Mouse (Mus musculus) lung, embryonic 15.5 days (tissue): Measurements from ENCODE around the gene Gtpbp4. TPM values are rescaled to one million over a fixed set of nuclear protein-coding genes. Genes with fewer than 3 reads are reported as not detected.

Experiments used
- ATAC-seq: fragments of 200-750 bp; cut with Nextera tagmentation; 2 replicates; pipeline ENCODE4 v1.8.0; 2017; ENCODE audit warnings: moderate number of reproducible peaks, borderline replicate concordance; ENCODE audit not compliant: low FRiP score, low TSS enrichment; ENCODE audit errors: extremely low read depth
- H3K27ac ChIP-seq: fragments of 300-500 bp; sonication (generic); 2 replicates; pipeline ENCODE4 v1.5.1; 2015; ENCODE audit warnings: moderate library complexity, mild to moderate bottlenecking, inconsistent platforms
- H3K27me3 ChIP-seq: fragments of 300-500 bp; sonication (generic); 2 replicates; pipeline ENCODE4 v1.6.1; 2015; ENCODE audit warnings: inconsistent platforms
- H3K36me3 ChIP-seq: fragments of 300-500 bp; sonication (generic); 2 replicates; pipeline ENCODE4 v1.6.1; 2015; ENCODE audit warnings: inconsistent platforms
- H3K4me1 ChIP-seq: fragments of 300-500 bp; sonication (generic); 2 replicates; pipeline ENCODE4 v1.6.1; 2015; ENCODE audit warnings: inconsistent platforms
- H3K4me2 ChIP-seq: fragments of 300-500 bp; sonication (generic); 2 replicates; pipeline ENCODE4 v1.6.1; 2015; ENCODE audit warnings: inconsistent platforms, mild to moderate bottlenecking, moderate library complexity
- H3K4me3 ChIP-seq: fragments of 300-500 bp; sonication (generic); 2 replicates; pipeline ENCODE4 v1.5.1; 2015; ENCODE audit warnings: mild to moderate bottlenecking, inconsistent platforms
- H3K9ac ChIP-seq: fragments of 300-500 bp; sonication (generic); 2 replicates; pipeline ENCODE4 v1.6.1; 2015; ENCODE audit warnings: inconsistent platforms
- H3K9me3 ChIP-seq: fragments of 300-500 bp; sonication (generic); 2 replicates; pipeline ENCODE4 v1.6.1; 2016; ENCODE audit warnings: inconsistent platforms
- WGBS: fragments of 180-500 bp; shearing (Covaris S2); methylation state at CpG from one replicate; pipeline ENCODE4 v1.1.7; 2015; 5-methylcytosine and 5-hydroxymethylcytosine counted together
- polyA plus RNA-seq: library from polyadenylated mRNA; unstranded; fragments of >200 nt; fragmentation: Nextera tagmentation; extraction: Ambion mirVana; gene quantifications from 2 replicates; pipeline ENCODE4 v1.2.1, GENCODE M21; 2015

Gtpbp4 gene
- 72.5 and 78.8 TPM in 2 replicates for polyA plus RNA-seq

GRCm38 (mm10) chr13:8995990-8996786 is at the start of gene Gtpbp4:
TSS of gene Gtpbp4 (minus strand) at chr13:8996083.
- H3K4me2 ChIP-seq: peak within 1 kb of the TSS; percentile 75
- under 1% methylated on average over 51 of the region's 51 CpGs for WGBS
- H3K4me3 ChIP-seq: peak within 1 kb of the TSS; percentile 97
- peaks cover 15% of the 10 kb centered on the region for H3K4me1 ChIP-seq
- ATAC-seq: peak; percentile 99
- H3K36me3 ChIP-seq: 0 out of 2 replicates have a peak, but pooled peaks cover 2% of the 10 kb centered on the region
- peak within 1 kb of the TSS; percentile 92 for H3K9ac ChIP-seq
- no peaks in the 10 kb centered on the region for H3K9me3 ChIP-seq
- H3K27ac ChIP-seq: peak within 1 kb of the TSS; percentile 75
- no peaks in the 10 kb centered on the region for H3K27me3 ChIP-seq

GRCm38 (mm10) chr13:9044731-9045130 is 48.8 kb upstream of the Gtpbp4 start:
- no peak overlapping the region for H3K27ac ChIP-seq
- 100% methylated on average over 1 of the region's 1 CpGs for WGBS

GRCm38 (mm10) chr13:9043289-9044049 is 47.6 kb upstream of the Gtpbp4 start:
- peak; percentile 39; the same call in 1 of the 2 replicates for ATAC-seq
- H3K27ac ChIP-seq: peak overlapping the region; percentile 61
- 14% methylated on average over 3 of the region's 3 CpGs for WGBS

More at GRCm38 (mm10) chr13:9044731-9045130, 48.8 kb upstream of the Gtpbp4 start:
- Histone ChIP-seq H3K36me3 (no peaks in the 10 kb centered on the region), H3K4me3 (no peak overlapping the region), H3K27me3 (no peaks in the 10 kb centered on the region), H3K9me3 (no peaks in the 10 kb centered on the region), H3K9ac (no peak overlapping the region), H3K4me2 (no peak overlapping the region), H3K4me1 (peaks cover 14% of the 10 kb centered on the region)
- ATAC-seq: no peak

GRCm38 (mm10) chr13:9040626-9041025 is 44.7 kb upstream of the Gtpbp4 start:
- no peak overlapping the region for H3K27ac ChIP-seq
- no peaks in the 10 kb centered on the region for H3K27me3 ChIP-seq
- no peak overlapping the region for H3K4me2 ChIP-seq
- H3K4me3 ChIP-seq: no peak overlapping the region
- H3K9me3 ChIP-seq: no peaks in the 10 kb centered on the region
- ATAC-seq: no peak
- H3K9ac ChIP-seq: no peak overlapping the region
- 90% methylated on average over 1 of the region's 1 CpGs for WGBS
- H3K4me1 ChIP-seq: peaks cover 14% of the 10 kb centered on the region
- no peaks in the 10 kb centered on the region for H3K36me3 ChIP-seq

More at GRCm38 (mm10) chr13:9043289-9044049, 47.6 kb upstream of the Gtpbp4 start:
- Histone ChIP-seq H3K9ac (no peak overlapping the region), H3K4me1 (peaks cover 14% of the 10 kb centered on the region), H3K9me3 (no peaks in the 10 kb centered on the region), H3K27me3 (no peaks in the 10 kb centered on the region), H3K4me3 (no peak overlapping the region), H3K36me3 (no peaks in the 10 kb centered on the region), H3K4me2 (no peak overlapping the region)

- Histone ChIP-seq H3K9ac (no peak overlapping the region), H3K27ac (no peak overlapping the region), H3K4me3 (no peak overlapping the region), H3K4me1 (no peaks in the 10 kb centered on the region), H3K4me2 (no peak overlapping the region), H3K36me3 (no peaks in the 10 kb centered on the region), H3K9me3 (no peaks in the 10 kb centered on the region), H3K27me3 (no peaks in the 10 kb centered on the region)
- WGBS: 78% methylated on average over 8 of the region's 8 CpGs
- ATAC-seq: no peak
Observed at GRCm38 (mm10) chr13:9031996-9032661, 36.2 kb upstream of the Gtpbp4 start.

GRCm38 (mm10) chr13:9030364-9030763 is 34.5 kb upstream of the Gtpbp4 start:
- no peaks in the 10 kb centered on the region for H3K4me1 ChIP-seq
- no peak for ATAC-seq
- no peaks in the 10 kb centered on the region for H3K27me3 ChIP-seq
- no peak overlapping the region for H3K9ac ChIP-seq
- H3K4me2 ChIP-seq: no peak overlapping the region
- WGBS: 75% methylated on average over 4 of the region's 4 CpGs
- no peak overlapping the region for H3K4me3 ChIP-seq
- H3K9me3 ChIP-seq: no peaks in the 10 kb centered on the region
- no peaks in the 10 kb centered on the region for H3K36me3 ChIP-seq
- H3K27ac ChIP-seq: no peak overlapping the region

- no peaks in the 10 kb centered on the region for H3K4me1 ChIP-seq
- H3K9me3 ChIP-seq: no peaks in the 10 kb centered on the region
- H3K27ac ChIP-seq: no peak overlapping the region
- H3K27me3 ChIP-seq: no peaks in the 10 kb centered on the region
- 17% methylated on average over 1 of the region's 1 CpGs for WGBS
- no peak overlapping the region for H3K4me3 ChIP-seq
- ATAC-seq: no peak
- no peak overlapping the region for H3K9ac ChIP-seq
- no peak overlapping the region for H3K4me2 ChIP-seq
- H3K36me3 ChIP-seq: no peaks in the 10 kb centered on the region
Observed at GRCm38 (mm10) chr13:9027251-9027650, 31.4 kb upstream of the Gtpbp4 start.

- WGBS: 76% methylated on average over 1 of the region's 1 CpGs
- no peak for ATAC-seq
Observed at GRCm38 (mm10) chr13:9022623-9023022, 26.7 kb upstream of the Gtpbp4 start.

GRCm38 (mm10) chr13:9021556-9021955 is 25.7 kb upstream of the Gtpbp4 start:
- H3K9ac ChIP-seq: no peak overlapping the region
- no peak overlapping the region for H3K4me2 ChIP-seq
- ATAC-seq: no peak
- no peaks in the 10 kb centered on the region for H3K27me3 ChIP-seq
- no peaks in the 10 kb centered on the region for H3K36me3 ChIP-seq
- no peaks in the 10 kb centered on the region for H3K4me1 ChIP-seq
- no peak overlapping the region for H3K4me3 ChIP-seq
- no peaks in the 10 kb centered on the region for H3K9me3 ChIP-seq
- WGBS: 72% methylated on average over 7 of the region's 7 CpGs
- no peak overlapping the region for H3K27ac ChIP-seq

More at GRCm38 (mm10) chr13:9022623-9023022, 26.7 kb upstream of the Gtpbp4 start:
- Histone ChIP-seq H3K9me3 (no peaks in the 10 kb centered on the region), H3K36me3 (no peaks in the 10 kb centered on the region), H3K9ac (no peak overlapping the region), H3K27ac (no peak overlapping the region), H3K4me1 (no peaks in the 10 kb centered on the region), H3K4me3 (no peak overlapping the region), H3K27me3 (no peaks in the 10 kb centered on the region), H3K4me2 (no peak overlapping the region)

- 77% methylated on average over 4 of the region's 4 CpGs for WGBS
- no peak for ATAC-seq
Observed at GRCm38 (mm10) chr13:9019713-9020112, 23.8 kb upstream of the Gtpbp4 start.

GRCm38 (mm10) chr13:9018974-9019587 is 23.2 kb upstream of the Gtpbp4 start:
- H3K27me3 ChIP-seq: no peaks in the 10 kb centered on the region
- H3K36me3 ChIP-seq: no peaks in the 10 kb centered on the region
- H3K4me2 ChIP-seq: no peak overlapping the region
- no peak overlapping the region for H3K27ac ChIP-seq
- H3K4me1 ChIP-seq: no peaks in the 10 kb centered on the region
- H3K9ac ChIP-seq: no peak overlapping the region
- 56% methylated on average over 2 of the region's 2 CpGs for WGBS
- H3K4me3 ChIP-seq: no peak overlapping the region
- ATAC-seq: no peak
- no peaks in the 10 kb centered on the region for H3K9me3 ChIP-seq

More at GRCm38 (mm10) chr13:9019713-9020112, 23.8 kb upstream of the Gtpbp4 start:
- Histone ChIP-seq H3K9ac (no peak overlapping the region), H3K4me2 (no peak overlapping the region), H3K36me3 (no peaks in the 10 kb centered on the region), H3K4me3 (no peak overlapping the region), H3K9me3 (no peaks in the 10 kb centered on the region), H3K4me1 (no peaks in the 10 kb centered on the region), H3K27ac (no peak overlapping the region), H3K27me3 (no peaks in the 10 kb centered on the region)
